Mouse (Mus musculus): ENCODE measurements around the gene Aldh3b2. TPM values are rescaled to one million over a fixed set of nuclear protein-coding genes. Genes with fewer than 3 reads are reported as not detected.

Aldh3b2 gene
- polyA plus RNA-seq (2015; fragmentation: Nextera tagmentation; extraction: Ambion mirVana) = 22.8 and 25.3 TPM in 2 replicates

GRCm38 (mm10) chr19:3972229-3972628 is at the start of gene Aldh3b2:
Gene Aldh3b2 (plus strand): TSS chr19:3972328.
- H3K4me2 ChIP-seq (replicated peaks) = peak within 1 kb of the TSS; percentile 12; the same call in 1 of the 2 replicates
- peak within 1 kb of the TSS; percentile 65 for H3K27ac ChIP-seq (replicated peaks)

DNA sequence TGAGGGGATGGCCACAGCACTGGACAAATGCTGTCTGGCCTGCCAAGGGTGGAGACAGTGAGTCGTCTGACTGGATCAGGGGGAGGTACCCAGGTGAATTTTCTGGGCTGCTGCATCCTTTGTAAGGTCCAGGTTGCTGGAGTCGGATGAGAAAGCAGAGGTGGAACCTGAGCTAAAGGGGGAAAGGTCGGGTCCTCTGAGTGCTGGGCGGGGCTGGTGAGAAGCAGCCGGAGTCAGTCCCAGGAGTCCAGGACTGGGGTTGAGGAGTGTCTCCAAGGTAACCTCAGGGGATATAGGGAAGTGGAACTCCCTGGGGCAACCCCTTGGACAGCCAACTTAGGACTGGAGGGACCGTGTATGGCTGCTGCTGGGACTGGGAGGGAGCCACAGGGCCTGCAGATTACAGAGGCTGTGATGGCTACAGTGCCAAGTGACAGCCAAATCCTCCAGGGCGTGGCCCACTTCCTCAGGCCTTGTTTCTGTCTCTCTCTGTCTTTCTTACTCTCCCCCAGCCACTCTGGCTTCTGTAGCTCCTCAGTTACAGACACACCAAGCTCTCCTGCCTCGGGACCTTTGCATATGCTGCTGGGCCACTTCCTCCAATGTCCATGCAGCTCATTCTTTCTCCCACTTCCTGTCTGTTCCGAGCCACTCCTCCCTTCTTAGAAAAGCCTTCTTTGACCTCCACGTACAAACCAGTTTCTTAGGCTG is 49.3 kb upstream of the Aldh3b2 start:
- Histone ChIP-seq H3K9ac (no peak overlapping the region), H3K27ac (replicated peaks) (peak overlapping the region; percentile 13; the same call in 1 of the 2 replicates), H3K4me1 (peaks cover 13% of the 10 kb centered on the region), H3K9me3 (replicated peaks) (no peaks in the 10 kb centered on the region), H3K36me3 (no peaks in the 10 kb centered on the region), H3K27me3 (no peaks in the 10 kb centered on the region), H3K4me2 (replicated peaks) (no peak overlapping the region), H3K4me3 (replicated peaks) (no peak overlapping the region)
- WGBS = 43% methylated on average over 10 of the region's 10 CpGs
- no peak for ATAC-seq (ENCODE audit: insufficient number of reproducible peaks, low FRiP score, low TSS enrichment, low read depth)

More at GRCm38 (mm10) chr19:3972229-3972628, at the start of gene Aldh3b2:
- Histone ChIP-seq H3K9me3 (replicated peaks) (no peaks in the 10 kb centered on the region), H3K27me3 (no peaks in the 10 kb centered on the region), H3K36me3 (no peaks in the 10 kb centered on the region), H3K9ac (no peak within 1 kb of the TSS), H3K4me3 (replicated peaks) (no peak within 1 kb of the TSS), H3K4me1 (peaks cover 12% of the 10 kb centered on the region)
- 19% methylated on average over 9 of the region's 9 CpGs for WGBS
- peak; percentile 40; the same call in 1 of the 2 replicates for ATAC-seq (ENCODE audit: insufficient number of reproducible peaks, low FRiP score, low TSS enrichment, low read depth)

- peaks cover 13% of the 10 kb centered on the region for H3K4me1 ChIP-seq
- H3K27me3 ChIP-seq = no peaks in the 10 kb centered on the region
- H3K9me3 ChIP-seq (replicated peaks) = no peaks in the 10 kb centered on the region
- H3K36me3 ChIP-seq = no peaks in the 10 kb centered on the region
- H3K4me3 ChIP-seq (replicated peaks) = no peak overlapping the region
- H3K4me2 ChIP-seq (replicated peaks) = no peak overlapping the region
- ATAC-seq (ENCODE audit: insufficient number of reproducible peaks, low FRiP score, low TSS enrichment, low read depth) = peak; percentile 60
- H3K27ac ChIP-seq (replicated peaks) = peak overlapping the region; percentile 13
- no peak overlapping the region for H3K9ac ChIP-seq
- WGBS = 57% methylated on average over 13 of the region's 13 CpGs
These were observed 48.5 kb upstream of the Aldh3b2 start for GRCm38 (mm10) chr19:3923586-3923985.

DNA sequence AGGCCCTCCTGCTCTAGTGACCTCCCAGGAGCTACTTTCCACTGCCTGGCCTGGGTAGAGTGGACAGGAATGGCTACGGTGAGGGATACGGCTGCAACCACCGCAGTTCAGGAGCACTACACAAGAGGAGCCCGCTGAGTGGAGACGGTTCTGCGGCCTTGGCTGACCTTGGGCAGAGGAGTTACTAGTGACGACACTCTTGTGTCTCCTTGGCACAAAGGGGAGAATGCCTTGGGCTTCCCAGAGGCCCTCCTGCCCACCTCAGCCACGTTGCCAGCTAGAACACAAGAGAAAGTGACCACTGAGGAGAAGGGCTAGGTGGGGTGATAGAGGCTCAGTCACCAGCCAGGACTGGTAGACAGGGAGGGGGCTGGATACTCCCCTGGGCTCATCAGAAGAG is 47.9 kb upstream of the Aldh3b2 start:
- Histone ChIP-seq H3K4me3 (replicated peaks) (no peak overlapping the region), H3K9ac (no peak overlapping the region), H3K36me3 (no peaks in the 10 kb centered on the region), H3K4me1 (peaks cover 17% of the 10 kb centered on the region), H3K27me3 (no peaks in the 10 kb centered on the region), H3K27ac (replicated peaks) (peak overlapping the region; percentile 3; the same call in 1 of the 2 replicates), H3K9me3 (replicated peaks) (no peaks in the 10 kb centered on the region), H3K4me2 (replicated peaks) (no peak overlapping the region)
- 72% methylated on average over 8 of the region's 8 CpGs for WGBS
- ATAC-seq (ENCODE audit: insufficient number of reproducible peaks, low FRiP score, low TSS enrichment, low read depth) = no peak

DNA sequence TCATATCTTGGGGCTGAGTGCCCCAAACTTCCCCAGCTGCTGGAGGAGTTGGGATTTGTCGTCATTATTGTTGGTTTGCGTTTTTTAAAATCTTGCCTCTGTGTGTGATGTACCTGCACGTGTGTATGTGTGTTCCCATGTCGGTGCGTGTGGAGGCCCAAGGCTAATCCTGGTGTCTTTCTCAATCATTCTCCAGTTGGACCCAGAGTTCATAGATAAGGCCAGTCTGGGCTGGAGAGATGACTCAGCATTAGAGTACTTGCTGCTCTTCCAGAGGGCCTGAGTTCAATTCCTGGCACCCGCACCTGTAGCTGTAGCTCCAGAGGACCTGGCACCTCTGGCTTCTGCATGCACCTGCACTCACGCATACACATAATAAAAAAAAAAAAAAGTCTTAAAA is 47.3 kb upstream of the Aldh3b2 start:
- WGBS = 88% methylated on average over 7 of the region's 7 CpGs
- Histone ChIP-seq H3K9me3 (replicated peaks) (no peaks in the 10 kb centered on the region), H3K9ac (no peak overlapping the region), H3K4me3 (replicated peaks) (no peak overlapping the region), H3K4me1 (peaks cover 24% of the 10 kb centered on the region), H3K27me3 (no peaks in the 10 kb centered on the region), H3K4me2 (replicated peaks) (no peak overlapping the region), H3K36me3 (no peaks in the 10 kb centered on the region), H3K27ac (replicated peaks) (0 out of 2 replicates have a peak overlapping the region, but pooled peaks have one; percentile 3)
- ATAC-seq (ENCODE audit: insufficient number of reproducible peaks, low FRiP score, low TSS enrichment, low read depth) = no peak

- no peak overlapping the region for H3K4me2 ChIP-seq (replicated peaks)
- H3K9me3 ChIP-seq (replicated peaks) = no peaks in the 10 kb centered on the region
- no peak overlapping the region for H3K9ac ChIP-seq
- WGBS = 50% methylated on average over 6 of the region's 6 CpGs
- peak overlapping the region; percentile 8; the same call in 1 of the 2 replicates for H3K27ac ChIP-seq (replicated peaks)
- H3K4me3 ChIP-seq (replicated peaks) = no peak overlapping the region
- H3K4me1 ChIP-seq = peaks cover 34% of the 10 kb centered on the region
- no peak for ATAC-seq (ENCODE audit: insufficient number of reproducible peaks, low FRiP score, low TSS enrichment, low read depth)
- H3K36me3 ChIP-seq = no peaks in the 10 kb centered on the region
- H3K27me3 ChIP-seq = no peaks in the 10 kb centered on the region
These were observed 46.3 kb upstream of the Aldh3b2 start for GRCm38 (mm10) chr19:3925859-3926258.

DNA sequence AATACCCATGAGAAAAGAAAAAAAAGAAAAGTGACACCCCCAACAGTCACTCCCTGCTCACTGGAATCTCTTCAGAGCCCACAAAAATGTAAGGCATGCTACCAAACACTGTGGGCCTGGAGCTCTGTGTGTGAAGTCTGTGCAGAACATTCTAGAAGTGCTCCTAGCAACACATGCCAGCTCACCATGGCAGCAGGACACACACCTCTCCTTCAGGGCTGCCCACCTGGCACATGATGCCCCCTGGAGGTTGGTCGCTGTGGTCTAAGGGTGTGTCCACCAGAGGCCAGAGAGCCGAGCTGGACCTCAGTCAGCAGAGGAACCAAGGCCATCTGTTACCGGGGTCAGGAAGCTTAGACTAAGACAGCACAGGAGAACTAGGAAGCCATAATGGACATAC is 45.8 kb upstream of the Aldh3b2 start:
- Histone ChIP-seq H3K27me3 (no peaks in the 10 kb centered on the region), H3K4me3 (replicated peaks) (no peak overlapping the region), H3K9ac (no peak overlapping the region), H3K9me3 (replicated peaks) (no peaks in the 10 kb centered on the region), H3K27ac (replicated peaks) (peak overlapping the region; percentile 8; the same call in 1 of the 2 replicates), H3K4me1 (peaks cover 37% of the 10 kb centered on the region), H3K36me3 (no peaks in the 10 kb centered on the region), H3K4me2 (replicated peaks) (no peak overlapping the region)
- WGBS = 49% methylated on average over 3 of the region's 3 CpGs
- ATAC-seq (ENCODE audit: insufficient number of reproducible peaks, low FRiP score, low TSS enrichment, low read depth) = no peak

DNA sequence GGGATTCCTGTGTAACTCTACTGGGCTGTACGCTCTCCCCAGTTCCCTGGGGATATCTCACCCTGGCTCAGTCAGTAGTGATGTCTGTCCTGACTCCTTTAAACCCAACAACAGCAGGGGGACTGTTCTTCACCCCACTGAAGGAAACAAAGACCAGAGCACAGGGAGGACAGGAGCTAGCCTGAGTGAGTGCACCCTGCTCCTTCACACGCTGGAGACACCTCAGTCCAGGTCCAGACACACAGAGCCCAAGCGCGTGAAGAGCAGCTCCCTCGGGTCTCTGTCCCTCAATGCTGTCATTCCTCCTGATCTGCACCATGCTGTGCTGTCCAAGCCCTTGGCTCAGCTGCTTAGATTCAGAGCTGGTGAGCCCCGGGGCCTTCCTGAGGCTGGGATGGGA is 45.4 kb upstream of the Aldh3b2 start:
- Histone ChIP-seq H3K9me3 (replicated peaks) (no peaks in the 10 kb centered on the region), H3K4me1 (peaks cover 37% of the 10 kb centered on the region), H3K4me2 (replicated peaks) (no peak overlapping the region), H3K36me3 (no peaks in the 10 kb centered on the region), H3K4me3 (replicated peaks) (no peak overlapping the region), H3K9ac (no peak overlapping the region), H3K27ac (replicated peaks) (peak overlapping the region; percentile 8; the same call in 1 of the 2 replicates), H3K27me3 (no peaks in the 10 kb centered on the region)
- WGBS = 58% methylated on average over 6 of the region's 6 CpGs
- no peak for ATAC-seq (ENCODE audit: insufficient number of reproducible peaks, low FRiP score, low TSS enrichment, low read depth)

DNA sequence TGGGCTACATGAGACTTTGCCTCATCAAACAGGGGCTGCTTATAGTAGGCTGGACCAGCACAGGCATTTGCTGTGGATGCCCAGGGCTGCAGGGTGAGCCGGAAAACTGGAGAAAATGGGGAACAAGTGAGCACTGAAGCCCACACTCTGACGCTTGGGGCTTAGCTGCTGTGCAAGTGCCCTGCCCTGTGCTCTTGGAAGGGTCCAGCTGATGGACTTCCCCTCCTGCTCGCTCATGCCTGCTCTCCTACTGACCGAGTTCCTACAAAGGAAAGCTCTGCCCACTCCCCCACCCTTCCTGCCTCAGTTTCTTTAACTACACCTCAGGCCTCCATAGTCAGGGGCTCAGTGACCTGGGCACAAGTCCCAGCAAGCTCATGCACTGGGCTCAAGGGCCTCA is 44.1 kb upstream of the Aldh3b2 start:
- Histone ChIP-seq H3K9ac (no peak overlapping the region), H3K9me3 (replicated peaks) (no peaks in the 10 kb centered on the region), H3K4me2 (replicated peaks) (no peak overlapping the region), H3K36me3 (no peaks in the 10 kb centered on the region), H3K27ac (replicated peaks) (no peak overlapping the region), H3K4me3 (replicated peaks) (no peak overlapping the region), H3K27me3 (no peaks in the 10 kb centered on the region), H3K4me1 (peaks cover 37% of the 10 kb centered on the region)
- WGBS = 79% methylated on average over 4 of the region's 4 CpGs
- no peak for ATAC-seq (ENCODE audit: insufficient number of reproducible peaks, low FRiP score, low TSS enrichment, low read depth)

DNA sequence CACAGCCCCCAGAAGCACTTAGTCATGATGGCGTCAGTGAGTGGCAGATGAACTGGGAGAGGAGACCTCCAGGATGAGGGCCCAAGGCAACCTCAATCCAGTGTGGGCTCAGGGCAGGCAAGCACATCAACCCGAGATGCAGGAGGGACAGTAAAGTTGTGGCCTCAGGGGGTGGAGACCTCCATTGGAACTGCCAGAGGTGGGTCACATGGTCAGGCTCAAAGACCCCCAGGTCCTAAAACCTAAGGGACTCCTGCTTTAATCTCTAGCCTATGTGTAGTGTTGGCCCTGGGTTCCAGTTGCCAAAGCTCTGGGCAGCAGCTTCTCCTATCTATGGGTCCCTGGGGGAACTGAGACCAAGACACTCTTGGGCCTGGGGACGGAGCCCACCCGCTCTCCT is 43.3 kb upstream of the Aldh3b2 start:
- H3K9ac ChIP-seq = no peak overlapping the region
- H3K27ac ChIP-seq (replicated peaks) = peak overlapping the region; percentile 85
- no peaks in the 10 kb centered on the region for H3K9me3 ChIP-seq (replicated peaks)
- no peak overlapping the region for H3K4me3 ChIP-seq (replicated peaks)
- WGBS = 76% methylated on average over 4 of the region's 4 CpGs
- H3K4me2 ChIP-seq (replicated peaks) = no peak overlapping the region
- no peaks in the 10 kb centered on the region for H3K27me3 ChIP-seq
- H3K36me3 ChIP-seq = no peaks in the 10 kb centered on the region
- ATAC-seq (ENCODE audit: insufficient number of reproducible peaks, low FRiP score, low TSS enrichment, low read depth) = no peak
- peaks cover 37% of the 10 kb centered on the region for H3K4me1 ChIP-seq

- Histone ChIP-seq H3K4me1 (peaks cover 37% of the 10 kb centered on the region), H3K9me3 (replicated peaks) (no peaks in the 10 kb centered on the region), H3K9ac (no peak within 1 kb of the TSS), H3K27ac (replicated peaks) (peak within 1 kb of the TSS; percentile 85), H3K4me2 (replicated peaks) (peak within 1 kb of the TSS; percentile 21; the same call in 1 of the 2 replicates), H3K36me3 (no peaks in the 10 kb centered on the region), H3K27me3 (no peaks in the 10 kb centered on the region), H3K4me3 (replicated peaks) (no peak within 1 kb of the TSS)
- WGBS = 28% methylated on average over 12 of the region's 12 CpGs
- peak; percentile 44; the same call in 1 of the 2 replicates for ATAC-seq (ENCODE audit: insufficient number of reproducible peaks, low FRiP score, low TSS enrichment, low read depth)
These were observed 42.8 kb upstream of the Aldh3b2 start, which contains the start of gene Aldh3b1 for GRCm38 (mm10) chr19:3929211-3929941. Gene Aldh3b1 (minus strand): TSS chr19:3929808.

All from embryonic facial prominence, embryonic 15.5 days (tissue).